Mouse (Mus musculus): Measurements from ENCODE around the gene Gtf2h3.
"Not testable (repeated sequence)": the region's sequence is repeated elsewhere in the genome, so short reads cannot be mapped to it uniquely, and the experiment has no call there.

Gene Gtf2h3

DNA sequence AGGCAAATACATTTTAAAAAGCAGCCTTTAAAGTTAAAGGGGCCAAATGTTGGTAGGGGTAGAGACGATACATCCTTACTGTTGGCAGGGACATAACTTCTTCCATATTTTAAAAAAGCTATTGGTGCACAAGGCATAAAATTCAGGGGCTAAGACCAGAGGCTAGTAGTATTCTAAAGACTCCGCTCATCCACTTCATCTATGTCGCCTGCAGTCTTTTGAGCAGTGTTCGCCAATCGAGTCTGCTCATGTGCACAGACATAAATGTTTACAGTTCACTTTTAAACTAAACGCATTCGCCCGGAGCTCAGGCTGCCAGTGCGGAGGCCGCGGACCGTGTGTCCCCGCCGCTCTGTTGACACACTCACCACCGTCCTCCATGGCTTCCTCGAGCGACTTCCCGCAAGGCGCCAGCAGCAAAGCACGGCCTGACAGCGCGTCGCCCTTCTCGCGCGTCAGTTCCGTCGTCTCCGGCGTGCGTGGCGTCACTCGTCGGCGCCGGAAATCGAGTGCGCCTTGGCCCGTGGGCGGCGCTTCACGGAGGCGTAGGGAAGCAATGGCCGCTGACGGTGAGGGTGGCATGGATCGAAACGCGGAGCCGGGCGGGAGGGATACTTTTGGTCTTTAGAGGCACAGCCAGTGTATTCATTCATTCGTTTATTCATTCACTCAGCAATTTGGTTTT is at the start of gene Gtf2h3, which contains the start of gene Eif2b1:
TSS of gene Gtf2h3 (plus strand) at position 508 of the 685 bp plus-strand sequence.
TSS of gene Eif2b1 (minus strand) at position 499 of the 685 bp plus-strand sequence.
- DNase-seq (ENCODE audit: extremely low spot score, low spot score): peak; percentile 93

DNA sequence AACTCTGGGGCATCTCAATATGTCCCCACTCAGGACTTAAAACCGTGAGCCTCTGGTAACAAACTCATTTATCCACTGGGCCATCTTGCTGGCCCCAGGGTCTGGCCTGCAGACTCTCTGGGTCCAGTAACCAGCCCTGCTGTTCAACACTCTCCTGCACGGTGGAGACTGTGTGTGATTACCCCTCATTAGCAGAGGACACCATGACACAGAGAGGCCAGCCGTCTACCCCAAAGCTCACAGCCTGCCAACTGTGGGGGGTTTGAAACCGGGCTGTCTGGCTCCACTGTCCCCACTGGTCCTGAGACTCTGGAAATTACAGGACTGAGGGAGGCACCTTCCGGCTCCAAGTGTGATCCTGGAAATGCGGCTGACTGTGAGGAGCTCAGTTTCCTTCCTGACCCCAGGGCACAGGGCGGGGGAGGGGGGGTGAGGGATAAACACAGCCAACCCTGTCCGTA is 49.7 kb upstream of the Gtf2h3 start:
- no peak for DNase-seq (ENCODE audit: extremely low spot score, low spot score)

DNA sequence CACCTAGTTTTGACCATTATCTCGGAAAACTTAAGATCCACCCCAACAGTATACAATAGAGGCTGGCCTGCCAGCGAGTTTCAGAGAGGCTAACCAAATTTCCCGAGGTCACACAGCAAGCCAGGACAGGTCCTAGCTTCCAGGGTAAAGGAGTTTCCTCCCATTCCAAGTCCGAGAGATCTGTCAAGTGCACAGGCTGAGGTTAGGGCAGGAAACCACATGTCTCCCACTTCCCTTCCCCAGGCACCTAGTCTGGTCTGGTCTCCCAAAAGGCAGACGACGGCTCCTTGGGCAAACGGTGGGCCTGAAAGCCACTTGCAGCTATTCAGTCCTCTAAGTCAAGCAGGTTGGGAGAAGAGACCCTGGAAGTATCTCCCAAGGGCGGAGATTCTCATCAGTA is 49.2 kb upstream of the Gtf2h3 start:
- DNase-seq (ENCODE audit: extremely low spot score, low spot score): no peak

DNA sequence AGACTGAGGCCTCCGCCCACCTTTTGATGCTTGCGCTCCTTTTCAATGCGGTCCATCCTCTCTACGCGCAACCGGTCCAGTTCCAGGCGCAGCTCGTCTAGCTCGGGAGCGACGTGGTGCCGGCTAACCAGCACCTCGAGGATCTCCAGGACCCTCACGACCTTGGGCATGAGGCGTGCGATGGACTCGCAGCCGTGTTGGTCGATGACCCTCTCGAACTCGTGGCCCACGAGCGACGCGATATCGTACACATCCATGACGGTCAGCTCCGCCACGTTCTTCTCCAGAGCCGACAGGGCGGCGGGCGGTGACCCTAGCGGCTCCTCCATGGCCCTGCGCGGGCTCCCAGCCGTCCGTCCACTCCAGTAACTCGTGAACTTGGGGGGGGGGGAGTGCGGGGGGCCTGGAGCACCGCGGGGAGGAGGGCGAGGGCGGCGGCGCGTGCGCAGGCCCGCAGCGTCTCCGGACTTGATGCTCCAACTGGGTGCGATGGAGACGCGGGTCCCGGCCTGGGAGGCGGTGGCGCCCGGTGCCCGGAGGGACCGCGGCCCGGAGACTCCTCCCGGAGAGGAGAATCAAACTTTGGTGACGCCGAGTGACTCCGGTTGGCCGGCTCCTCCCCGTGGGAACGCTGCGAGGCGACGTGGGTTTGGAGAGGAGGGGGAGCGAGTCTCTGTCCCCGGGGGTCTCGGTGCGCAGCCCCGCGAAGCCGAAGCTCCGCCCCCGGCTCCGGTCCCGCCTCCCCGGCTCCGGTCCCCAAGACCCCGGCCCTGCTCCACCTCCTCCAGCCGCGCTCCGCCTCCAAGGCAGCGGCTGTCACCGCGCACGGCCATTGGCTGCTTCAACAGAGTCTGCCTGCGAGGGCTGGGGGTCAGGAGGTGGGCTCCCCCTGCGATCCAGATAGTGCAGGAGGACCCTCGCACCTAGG is 48.0 kb upstream of the Gtf2h3 start, which contains the start of gene Rilpl1:
TSS of gene Rilpl1 (minus strand) at position 737 of the 928 bp plus-strand sequence.
- DNase-seq (ENCODE audit: extremely low spot score, low spot score): peak; percentile 88

- DNase-seq (ENCODE audit: extremely low spot score, low spot score): no peak
These were observed 47.4 kb upstream of the Gtf2h3 start for GRCm38 (mm10) chr5:124531583-124531930.

GRCm38 (mm10) chr5:124532451-124532850 is 46.5 kb upstream of the Gtf2h3 start:
- no peak for DNase-seq (ENCODE audit: extremely low spot score, low spot score)

- no peak for DNase-seq (ENCODE audit: extremely low spot score, low spot score)
These were observed 43.9 kb upstream of the Gtf2h3 start for GRCm38 (mm10) chr5:124535016-124535415.

- DNase-seq (ENCODE audit: extremely low spot score, low spot score): no peak
These were observed 42.2 kb upstream of the Gtf2h3 start for GRCm38 (mm10) chr5:124536776-124537175.

- no peak for DNase-seq (ENCODE audit: extremely low spot score, low spot score)
These were observed 39.8 kb upstream of the Gtf2h3 start for GRCm38 (mm10) chr5:124538813-124539792.

DNA sequence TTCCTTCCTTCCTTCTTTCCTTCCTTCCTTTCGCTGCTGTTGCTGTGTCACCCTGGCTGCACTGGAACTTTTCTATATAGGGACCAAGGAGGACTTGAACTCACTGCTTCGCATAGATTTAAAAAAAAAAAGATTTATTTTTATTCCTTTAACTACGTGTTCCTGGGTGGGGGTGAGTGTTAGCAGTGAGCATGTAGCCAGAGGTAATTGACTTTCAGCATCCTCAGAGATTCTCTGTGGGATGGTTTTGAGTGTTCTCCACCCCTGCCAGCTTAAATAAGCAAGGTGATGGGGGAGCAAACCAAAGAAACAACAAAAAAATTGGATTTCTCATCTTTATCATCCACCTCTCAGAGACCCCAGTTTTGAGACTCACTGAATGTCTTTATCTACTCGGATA is 39.0 kb upstream of the Gtf2h3 start:
- DNase-seq (ENCODE audit: extremely low spot score, low spot score): no peak

DNA sequence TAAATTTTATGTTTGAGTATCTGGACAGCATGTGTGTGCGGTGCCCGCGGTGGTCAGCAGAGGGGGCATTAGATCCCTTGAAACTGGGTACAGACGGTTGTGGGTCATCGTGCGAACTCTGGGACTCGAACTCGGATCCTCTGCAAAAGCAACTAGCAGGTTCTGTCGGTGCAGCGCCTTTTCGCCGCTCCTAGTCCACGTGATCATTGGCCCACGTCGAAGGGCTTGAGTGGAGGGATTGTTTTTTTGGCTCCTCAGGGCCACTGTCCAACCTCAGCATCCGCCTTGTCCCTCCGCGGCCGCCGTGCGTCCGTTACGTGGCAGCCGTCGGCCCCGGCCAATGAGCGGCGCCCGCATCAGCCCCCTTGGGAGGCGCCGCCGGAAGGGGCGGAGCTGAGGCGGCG is 38.6 kb upstream of the Gtf2h3 start, which contains the start of gene Tmed2:
TSS of gene Tmed2 (plus strand) at position 313 of the 404 bp plus-strand sequence.
- peak; percentile 92 for DNase-seq (ENCODE audit: extremely low spot score, low spot score)

- peak; percentile 58 for DNase-seq (ENCODE audit: extremely low spot score, low spot score)
These were observed 37.9 kb upstream of the Gtf2h3 start for GRCm38 (mm10) chr5:124540905-124541601.

- no peak for DNase-seq (ENCODE audit: extremely low spot score, low spot score)
These were observed 37.4 kb upstream of the Gtf2h3 start for GRCm38 (mm10) chr5:124541602-124541973.

DNA sequence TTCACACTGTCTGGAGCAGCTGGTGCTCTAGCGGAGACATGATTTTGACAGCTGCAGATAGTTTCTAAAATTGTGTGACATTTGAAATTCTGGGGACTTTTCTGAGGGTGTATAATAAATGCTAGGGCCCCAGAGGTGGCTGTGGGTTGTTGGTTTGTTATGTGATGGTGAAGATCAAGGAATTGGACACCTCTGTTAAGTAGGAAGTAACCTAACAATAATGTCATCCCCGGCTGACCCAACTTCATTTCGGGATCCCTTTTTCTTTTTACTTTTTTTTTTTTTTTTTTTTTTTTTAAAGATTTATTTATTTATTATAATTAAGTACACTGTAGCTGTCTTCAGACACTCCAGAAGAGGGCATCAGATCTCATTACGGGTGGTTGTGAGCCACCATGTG is 28.2 kb upstream of the Gtf2h3 start:
- DNase-seq (ENCODE audit: extremely low spot score, low spot score): not testable (repeated sequence)

GRCm38 (mm10) chr5:124551349-124552093 is 27.4 kb upstream of the Gtf2h3 start:
- DNase-seq (ENCODE audit: extremely low spot score, low spot score): not testable (repeated sequence)

GRCm38 (mm10) chr5:124552094-124552472 is 26.9 kb upstream of the Gtf2h3 start:
- no peak for DNase-seq (ENCODE audit: extremely low spot score, low spot score)

DNA sequence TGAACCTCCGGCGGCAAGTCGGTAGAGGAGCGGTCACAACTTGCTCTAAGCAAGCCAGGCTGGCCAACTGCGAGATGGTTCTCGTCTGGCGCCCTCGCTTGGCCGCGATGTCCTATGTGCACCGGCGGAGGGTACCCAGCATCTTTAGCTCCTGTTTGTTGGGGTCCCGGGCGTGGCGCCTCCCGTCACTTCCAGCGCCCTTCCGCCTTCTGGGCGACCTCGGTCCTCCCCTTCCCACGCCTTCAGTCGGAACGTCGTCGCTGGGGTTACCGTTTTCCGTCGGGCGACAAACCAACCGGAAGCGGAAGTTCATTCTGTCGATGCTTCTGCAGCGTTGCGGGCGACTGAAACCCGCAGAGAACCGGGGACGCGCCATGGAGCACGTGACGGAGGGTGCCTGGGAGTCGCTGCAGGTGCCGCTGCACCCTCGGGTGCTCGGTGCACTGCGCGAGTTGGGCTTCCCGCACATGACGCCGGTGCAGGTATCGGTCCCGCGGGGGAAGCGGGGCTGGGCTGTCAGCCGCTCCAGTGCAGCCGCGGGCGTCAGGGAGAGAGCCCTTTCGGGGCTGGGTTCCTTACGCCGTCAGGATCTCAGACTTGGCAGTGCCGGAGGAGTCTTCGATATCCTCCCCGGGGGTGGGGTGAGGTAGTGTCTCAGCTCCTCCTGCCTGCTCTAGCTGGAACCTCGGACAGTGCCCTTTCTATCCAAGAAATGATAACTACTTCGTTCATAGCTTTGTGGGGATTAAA is 26.2 kb upstream of the Gtf2h3 start, which contains the start of gene Ddx55:
TSS of gene Ddx55 (plus strand) at position 307 of the 750 bp plus-strand sequence.
- DNase-seq (ENCODE audit: extremely low spot score, low spot score): peak; percentile 90

DNA sequence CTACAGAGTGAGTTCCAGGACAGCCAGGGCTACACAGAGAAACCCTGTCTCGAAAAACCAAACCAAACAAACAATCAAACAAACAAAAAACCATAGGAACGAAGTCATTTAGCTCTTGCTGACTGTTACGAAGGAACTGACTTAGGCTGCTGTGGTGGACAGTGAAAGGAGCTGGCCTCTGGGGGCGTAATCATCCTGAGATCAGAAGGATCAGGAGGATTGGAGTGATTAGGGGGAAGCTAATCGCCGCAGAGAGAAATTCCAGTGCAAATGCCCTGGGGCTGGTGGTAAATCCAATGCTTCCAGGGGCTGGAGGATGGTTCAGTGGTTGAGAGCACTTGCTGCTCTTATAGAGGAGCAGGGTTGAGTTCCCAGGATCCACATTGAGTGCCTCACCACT is 25.3 kb upstream of the Gtf2h3 start:
- DNase-seq (ENCODE audit: extremely low spot score, low spot score): no peak

DNA sequence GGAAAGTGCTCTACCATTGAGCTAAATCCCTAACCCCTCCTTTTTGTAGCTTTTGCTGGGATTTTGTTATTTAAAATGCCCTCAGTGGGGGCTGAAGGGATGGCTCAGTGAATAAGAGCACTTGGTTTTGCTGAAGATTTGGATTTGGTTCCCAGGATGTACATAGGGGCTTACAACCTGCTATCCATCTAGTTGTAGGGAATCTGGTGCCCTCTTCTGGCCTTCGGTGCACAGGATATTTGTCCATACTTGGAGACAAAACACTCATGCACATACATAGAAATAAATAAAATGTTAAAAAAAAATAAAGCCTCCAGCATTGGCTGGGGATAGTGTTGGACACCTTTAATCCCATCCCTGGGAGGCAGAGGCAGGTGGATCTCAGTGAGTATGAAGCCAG is 23.8 kb upstream of the Gtf2h3 start:
- no peak for DNase-seq (ENCODE audit: extremely low spot score, low spot score)
